28 mouse cellular contexts compared by ENCODE assay signal in the genomic region with DNA sequence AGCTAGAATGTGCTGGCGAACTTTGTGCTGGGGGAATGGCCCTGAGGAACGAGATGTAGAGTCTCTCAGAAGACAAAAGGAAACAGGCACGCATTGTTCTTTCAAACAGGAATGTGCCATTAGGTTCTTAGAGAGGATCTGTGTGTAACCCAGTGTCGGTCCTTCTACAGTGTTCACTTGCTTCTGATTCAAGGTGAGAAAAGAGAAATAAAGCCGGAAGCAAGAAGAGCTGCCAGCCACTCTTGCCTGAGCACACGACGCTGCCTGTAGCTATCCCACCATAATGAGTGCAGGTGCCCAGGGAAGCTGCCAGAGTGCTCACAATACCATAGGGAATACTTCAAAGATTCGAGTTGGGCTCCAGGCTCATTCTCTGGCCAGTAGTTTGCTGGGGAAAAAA. TPM values are rescaled to one million over a fixed set of nuclear protein-coding genes. Genes with fewer than 3 reads are reported as not detected.
DNase-seq lines count a peak whose midpoint lies in the region; ATAC-seq and TF ChIP-seq lines count a peak whose summit lies in the region.
"Had no signal": no experiment of that assay in that cellular context is flagged by ENCODE, and none has a peak within 500 bp of the region (broad histone marks: within the 10 kb centered on the region; RNA-seq: fewer than 3 reads in every experiment).

No protein-coding gene starts in this region.

- H3K4me2 ChIP-seq in limb, embryonic 13.5 days (replicated peaks): peak overlapping the region; percentile 19
- no peak overlapping the region for H3K4me2 ChIP-seq in neural tube, embryonic 15.5 days
- H3K4me2 ChIP-seq in midbrain, embryonic 14.5 days (ENCODE audit: low read length): no peak overlapping the region
- no peak overlapping the region for H3K4me2 ChIP-seq in midbrain, postnatal 0 days (ENCODE audit: low read depth, low read length, poor library complexity, severe bottlenecking)
- H3K4me2 ChIP-seq: heart, embryonic 13.5 days; hindbrain, embryonic 14.5 days had no signal

- no peak for ATAC-seq in limb, embryonic 13.5 days (ENCODE audit: low FRiP score, low read depth)
- no peak for ATAC-seq in neural tube, embryonic 15.5 days (ENCODE audit: low FRiP score)
- no peak; the same call in 1 of the 2 replicates for ATAC-seq in midbrain, embryonic 14.5 days (ENCODE audit: low FRiP score, low TSS enrichment)
- no peak for ATAC-seq in midbrain, postnatal 0 days (ENCODE audit: low FRiP score)
- ATAC-seq: forebrain, embryonic 14.5 days; forebrain, postnatal 0 days; hindbrain, postnatal 0 days; Patski had no signal

- H3K4me1 ChIP-seq in limb, embryonic 13.5 days: 0 out of 2 replicates have a peak, but pooled peaks cover 8% of the 10 kb centered on the region
- H3K4me1 ChIP-seq in limb, embryonic 10.5 days: no peaks in the 10 kb centered on the region
- H3K4me1 ChIP-seq in neural tube, embryonic 15.5 days: peaks cover 7% of the 10 kb centered on the region; the same call in 1 of the 2 replicates
- H3K4me1 ChIP-seq in midbrain, embryonic 14.5 days (ENCODE audit: control insufficient read depth, insufficient read depth, low read length): peaks cover 6% of the 10 kb centered on the region; the same call in 1 of the 2 replicates
- H3K4me1 ChIP-seq in midbrain, postnatal 0 days (ENCODE audit: insufficient read depth, low read length): no peaks in the 10 kb centered on the region
- H3K4me1 ChIP-seq: heart, embryonic 13.5 days had no signal

- no peak for TF ChIP-seq CTCF in midbrain, postnatal 0 days (IDR thresholded peaks at IDR 0.05)

- no peaks in the 10 kb centered on the region for H3K9me3 ChIP-seq in limb, embryonic 13.5 days
- no peaks in the 10 kb centered on the region for H3K9me3 ChIP-seq in limb, embryonic 10.5 days (replicated peaks)
- H3K9me3 ChIP-seq in neural tube, embryonic 15.5 days (replicated peaks): no peaks in the 10 kb centered on the region
- no peaks in the 10 kb centered on the region for H3K9me3 ChIP-seq in midbrain, embryonic 14.5 days (ENCODE audit: control insufficient read depth, low read length)
- H3K9me3 ChIP-seq in midbrain, postnatal 0 days (ENCODE audit: low read length): no peaks in the 10 kb centered on the region
- H3K9me3 ChIP-seq: heart, embryonic 13.5 days had no signal

- H3K27me3 ChIP-seq in limb, embryonic 13.5 days: 0 out of 2 replicates have a peak, but pooled peaks cover 4% of the 10 kb centered on the region
- H3K27me3 ChIP-seq in limb, embryonic 10.5 days (ENCODE audit: low read depth, poor library complexity, severe bottlenecking): no peaks in the 10 kb centered on the region
- no peaks in the 10 kb centered on the region for H3K27me3 ChIP-seq in neural tube, embryonic 15.5 days (replicated peaks)
- H3K27me3 ChIP-seq in midbrain, embryonic 14.5 days (ENCODE audit: control insufficient read depth, insufficient read depth, low read length): no peaks in the 10 kb centered on the region
- no peaks in the 10 kb centered on the region for H3K27me3 ChIP-seq in midbrain, postnatal 0 days (ENCODE audit: insufficient read depth, low read length)
- H3K27me3 ChIP-seq: CH12.LX; heart, embryonic 13.5 days had no signal

- H3K9ac ChIP-seq in limb, embryonic 13.5 days: no peak overlapping the region
- H3K9ac ChIP-seq in neural tube, embryonic 15.5 days (replicated peaks): no peak overlapping the region
- no peak overlapping the region for H3K9ac ChIP-seq in midbrain, embryonic 14.5 days (replicated peaks; ENCODE audit: low read length)
- no peak overlapping the region for H3K9ac ChIP-seq in midbrain, postnatal 0 days (replicated peaks; ENCODE audit: low read length, poor library complexity, severe bottlenecking)
- H3K9ac ChIP-seq: forebrain, postnatal 0 days; heart, embryonic 13.5 days; hindbrain, embryonic 14.5 days had no signal

- no peaks in the 10 kb centered on the region for H3K36me3 ChIP-seq in limb, embryonic 13.5 days
- no peaks in the 10 kb centered on the region for H3K36me3 ChIP-seq in limb, embryonic 10.5 days
- H3K36me3 ChIP-seq in neural tube, embryonic 15.5 days: no peaks in the 10 kb centered on the region
- no peaks in the 10 kb centered on the region for H3K36me3 ChIP-seq in midbrain, embryonic 14.5 days (ENCODE audit: control insufficient read depth, insufficient read depth, low read length)
- H3K36me3 ChIP-seq in midbrain, postnatal 0 days (ENCODE audit: insufficient read depth, low read length): no peaks in the 10 kb centered on the region
- H3K36me3 ChIP-seq: G1E; heart, embryonic 13.5 days had no signal

- DNase-seq in limb, embryonic 10.5 days (ENCODE audit: low spot score): no peak
- DNase-seq in neural tube, embryonic 10.5 days (ENCODE audit: extremely low spot score, low spot score): no peak
- peak; percentile 36 for DNase-seq in midbrain, embryonic 14.5 days
- DNase-seq in midbrain, postnatal 0 days (ENCODE audit: low spot score): no peak
- no peak for DNase-seq in testis, postnatal 14 days (ENCODE audit: low spot score)
- no peak for DNase-seq in right cerebral cortex, postnatal 4 days
- DNase-seq: adrenal gland, adult 2 months; adrenal gland, postnatal 14 days; B cell, adult 2 months; cerebellum, adult 11-12 months; cerebellum, adult 8-10 months; cerebellum, postnatal 10 days; cerebellum, postnatal 36 days; forebrain, postnatal 0 days; gastrocnemius, adult 2 months; gastrocnemius, postnatal 14 days; heart, adult 18-20 months; heart, postnatal 14 days; heart, postnatal 4 days had no signal

- H3K4me3 ChIP-seq in limb, embryonic 13.5 days: no peak overlapping the region
- H3K4me3 ChIP-seq in limb, embryonic 10.5 days: no peak overlapping the region
- H3K4me3 ChIP-seq in neural tube, embryonic 15.5 days (replicated peaks): no peak overlapping the region
- H3K4me3 ChIP-seq in midbrain, embryonic 14.5 days (replicated peaks; ENCODE audit: low read depth, low read length): no peak overlapping the region
- no peak overlapping the region for H3K4me3 ChIP-seq in midbrain, postnatal 0 days (ENCODE audit: low read depth, low read length)
- H3K4me3 ChIP-seq: gastrocnemius, adult 2 months; heart, embryonic 13.5 days had no signal

- 60% methylated on average over 8 of the region's 8 CpGs for WGBS in limb, embryonic 13.5 days
- WGBS in limb, embryonic 10.5 days: 78% methylated on average over 8 of the region's 8 CpGs
- 39% methylated on average over 8 of the region's 8 CpGs for WGBS in neural tube, embryonic 15.5 days
- WGBS in midbrain, embryonic 14.5 days: 34% methylated on average over 8 of the region's 8 CpGs
- 37% methylated on average over 8 of the region's 8 CpGs for WGBS in midbrain, postnatal 0 days

- no peak overlapping the region for H3K27ac ChIP-seq in limb, embryonic 13.5 days
- no peak overlapping the region for H3K27ac ChIP-seq in limb, embryonic 10.5 days
- H3K27ac ChIP-seq in neural tube, embryonic 15.5 days (replicated peaks): 0 out of 2 replicates have a peak overlapping the region, but pooled peaks have one; percentile 11
- no peak overlapping the region for H3K27ac ChIP-seq in midbrain, embryonic 14.5 days (replicated peaks; ENCODE audit: low read depth, low read length)
- H3K27ac ChIP-seq in midbrain, postnatal 0 days (ENCODE audit: low read depth, low read length): 0 out of 2 replicates have a peak overlapping the region, but pooled peaks have one; percentile 12
- H3K27ac ChIP-seq: gastrocnemius, adult 2 months; heart, embryonic 13.5 days; hindbrain, embryonic 14.5 days; hindbrain, postnatal 0 days had no signal

RNA-seq across cellular contexts. Expression of a gene that starts 43.6 kb away (rescaled TPM):
- 4.8 TPM in 2 replicates for polyA plus RNA-seq in limb, embryonic 13.5 days (2015; fragmentation: Nextera tagmentation; extraction: Ambion mirVana)
- 0.93 and 3.4 TPM in 2 replicates for polyA plus RNA-seq in limb, embryonic 10.5 days (2016; fragmentation: Nextera tagmentation; extraction: Ambion mirVana)
- 33.1 and 43.4 TPM in 2 replicates for polyA plus RNA-seq in neural tube, embryonic 15.5 days (2015; fragmentation: Nextera tagmentation; extraction: Ambion mirVana)
- 58.7 and 61.2 TPM in 2 replicates for polyA plus RNA-seq in midbrain, embryonic 14.5 days (2014; fragmentation: Nextera tagmentation; extraction: Ambion mirVana)
- total RNA-seq in midbrain, postnatal 0 days (2014; rRNA removed): 149 and 150 TPM in 2 replicates
- 49.3 and 50.2 TPM in 2 replicates for polyA plus RNA-seq in midbrain, postnatal 0 days (2015; fragmentation: Nextera tagmentation; extraction: Ambion mirVana)
- total RNA-seq: CH12.LX; gastrocnemius, adult 2 months; gastrocnemius, postnatal 14 days had no signal
- polyA plus RNA-seq: G1E had no signal

Comparison
In these comparisons a context has a peak if more than half of its experiments do, and no peak if none do; other contexts are left out.
1. H3K27ac ChIP-seq: peak in neural tube, embryonic 15.5 days (single experiment) and midbrain, postnatal 0 days (single experiment); none in limb, embryonic 13.5 days (single experiment), limb, embryonic 10.5 days (single experiment) and midbrain, embryonic 14.5 days (single experiment).